Mouse (Mus musculus): Measurements from ENCODE around the gene Htr2b. TPM values are rescaled to one million over a fixed set of nuclear protein-coding genes. Genes with fewer than 3 reads are reported as not detected.

The Htr2b gene
- total and polyA plus RNA-seq, 2 experiments from 2014 or later, result 0.43 TPM; not detected in 1

GRCm38 (mm10) chr1:86076565-86076964, 35.2 kb downstream of the Htr2b start:
- no peak for TF ChIP-seq CTCF (IDR thresholded peaks at IDR 0.05)
- H3K9ac ChIP-seq (replicated peaks; ENCODE audit: low read length, poor library complexity, severe bottlenecking), result no peak overlapping the region
- ATAC-seq (ENCODE audit: low FRiP score) (no peak), DNase-seq (ENCODE audit: low spot score) (no peak)
- H3K4me1 ChIP-seq (ENCODE audit: insufficient read depth, low read length), result no peaks in the 10 kb centered on the region
- H3K4me2 ChIP-seq (ENCODE audit: low read depth, low read length, poor library complexity, severe bottlenecking), result no peak overlapping the region
- no peak overlapping the region for H3K4me3 ChIP-seq (ENCODE audit: low read depth, low read length)
- H3K27ac ChIP-seq (ENCODE audit: low read depth, low read length), result no peak overlapping the region
- 98% methylated on average over 2 of the region's 2 CpGs for WGBS
- H3K36me3 ChIP-seq (ENCODE audit: insufficient read depth, low read length), result peaks cover 48% of the 10 kb centered on the region
- H3K27me3 ChIP-seq (ENCODE audit: insufficient read depth, low read length), result no peaks in the 10 kb centered on the region
- no peaks in the 10 kb centered on the region for H3K9me3 ChIP-seq (ENCODE audit: low read length)

- peak within 1 kb of the TSS; percentile 81 for H3K27ac ChIP-seq (ENCODE audit: low read depth, low read length)
- peak within 1 kb of the TSS; percentile 84 for H3K4me3 ChIP-seq (ENCODE audit: low read depth, low read length)
- peak within 1 kb of the TSS; percentile 75 for H3K4me2 ChIP-seq (ENCODE audit: low read depth, low read length, poor library complexity, severe bottlenecking)
- peak within 1 kb of the TSS; percentile 93 for H3K9ac ChIP-seq (replicated peaks; ENCODE audit: low read length, poor library complexity, severe bottlenecking)
- H3K9me3 ChIP-seq (ENCODE audit: low read length), result no peaks in the 10 kb centered on the region
- WGBS, result under 1% methylated on average over 43 of the region's 47 CpGs
- peak; percentile 96 for DNase-seq (ENCODE audit: low spot score)
- peak; percentile 93 for ATAC-seq (ENCODE audit: low FRiP score)
- peak; percentile 94 for TF ChIP-seq CTCF (IDR thresholded peaks at IDR 0.05)
- H3K36me3 ChIP-seq (ENCODE audit: insufficient read depth, low read length), result no peaks in the 10 kb centered on the region
- peaks cover 4% of the 10 kb centered on the region for H3K4me1 ChIP-seq (ENCODE audit: insufficient read depth, low read length)
- no peaks in the 10 kb centered on the region for H3K27me3 ChIP-seq (ENCODE audit: insufficient read depth, low read length)
These were observed 47.3 kb downstream of the Htr2b start, which contains the start of gene Psmd1 for GRCm38 (mm10) chr1:86064271-86064991. TSS of gene Psmd1 (plus strand) at chr1:86064387.

GRCm38 (mm10) chr1:86062523-86062922, 49.2 kb downstream of the Htr2b start:
- H3K4me2 ChIP-seq (ENCODE audit: low read depth, low read length, poor library complexity, severe bottlenecking), result no peak overlapping the region
- no peaks in the 10 kb centered on the region for H3K36me3 ChIP-seq (ENCODE audit: insufficient read depth, low read length)
- WGBS, result 83% methylated on average over 6 of the region's 6 CpGs
- H3K27me3 ChIP-seq (ENCODE audit: insufficient read depth, low read length), result no peaks in the 10 kb centered on the region
- H3K9me3 ChIP-seq (ENCODE audit: low read length), result no peaks in the 10 kb centered on the region
- H3K9ac ChIP-seq (replicated peaks; ENCODE audit: low read length, poor library complexity, severe bottlenecking), result no peak overlapping the region
- ATAC-seq (ENCODE audit: low FRiP score) (no peak), DNase-seq (ENCODE audit: low spot score) (no peak)
- peaks cover 4% of the 10 kb centered on the region for H3K4me1 ChIP-seq (ENCODE audit: insufficient read depth, low read length)
- TF ChIP-seq CTCF (IDR thresholded peaks at IDR 0.05), result peak; percentile 56
- no peak overlapping the region for H3K27ac ChIP-seq (ENCODE audit: low read depth, low read length)
- H3K4me3 ChIP-seq (ENCODE audit: low read depth, low read length), result no peak overlapping the region

- WGBS, result 6% methylated on average over 21 of the region's 21 CpGs
- Histone ChIP-seq H3K9me3 (ENCODE audit: low read length) (no peaks in the 10 kb centered on the region), H3K27me3 (ENCODE audit: insufficient read depth, low read length) (no peaks in the 10 kb centered on the region), H3K4me2 (ENCODE audit: low read depth, low read length, poor library complexity, severe bottlenecking) (peak overlapping the region; percentile 51), H3K36me3 (ENCODE audit: insufficient read depth, low read length) (no peaks in the 10 kb centered on the region), H3K27ac (ENCODE audit: low read depth, low read length) (peak overlapping the region; percentile 63), H3K9ac (replicated peaks; ENCODE audit: low read length, poor library complexity, severe bottlenecking) (peak overlapping the region; percentile 33; the same call in 1 of the 2 replicates), H3K4me1 (ENCODE audit: insufficient read depth, low read length) (no peaks in the 10 kb centered on the region), H3K4me3 (ENCODE audit: low read depth, low read length) (peak overlapping the region; percentile 33)
- DNase-seq (ENCODE audit: low spot score), result peak; percentile 97
- peak; percentile 79 for ATAC-seq (ENCODE audit: low FRiP score)
- peak; percentile 96 for TF ChIP-seq CTCF (IDR thresholded peaks at IDR 0.05)
These were observed 52.7 kb downstream of the Htr2b start for GRCm38 (mm10) chr1:86058856-86059769.

- H3K27me3 ChIP-seq (ENCODE audit: insufficient read depth, low read length), result no peaks in the 10 kb centered on the region
- no peaks in the 10 kb centered on the region for H3K4me1 ChIP-seq (ENCODE audit: insufficient read depth, low read length)
- peaks cover 4% of the 10 kb centered on the region; the same call in 1 of the 2 replicates for H3K36me3 ChIP-seq (ENCODE audit: insufficient read depth, low read length)
- TF ChIP-seq CTCF (IDR thresholded peaks at IDR 0.05), result no peak
- H3K4me2 ChIP-seq (ENCODE audit: low read depth, low read length, poor library complexity, severe bottlenecking), result no peak overlapping the region
- no peaks in the 10 kb centered on the region for H3K9me3 ChIP-seq (ENCODE audit: low read length)
- H3K9ac ChIP-seq (replicated peaks; ENCODE audit: low read length, poor library complexity, severe bottlenecking), result no peak overlapping the region
- WGBS, result 86% methylated on average over 4 of the region's 4 CpGs
- no peak overlapping the region for H3K4me3 ChIP-seq (ENCODE audit: low read depth, low read length)
- H3K27ac ChIP-seq (ENCODE audit: low read depth, low read length), result no peak overlapping the region
- ATAC-seq (ENCODE audit: low FRiP score) (no peak), DNase-seq (ENCODE audit: low spot score) (no peak)
These were observed 55.5 kb downstream of the Htr2b start for GRCm38 (mm10) chr1:86056284-86056683.
